Mouse (Mus musculus): Measurements from ENCODE around the gene 1700016C15Rik. TPM values are rescaled to one million over a fixed set of nuclear protein-coding genes. Genes with fewer than 3 reads are reported as not detected.

Gene 1700016C15Rik
- not detected in 2 replicates for polyA plus RNA-seq (2014; fragmentation: Nextera tagmentation; extraction: Ambion mirVana)

- H3K4me1 ChIP-seq (ENCODE audit: control insufficient read depth, insufficient read depth, low read length), result no peaks in the 10 kb centered on the region
- H3K27me3 ChIP-seq (ENCODE audit: control insufficient read depth, insufficient read depth, low read length), result no peaks in the 10 kb centered on the region
- H3K36me3 ChIP-seq (ENCODE audit: control insufficient read depth, insufficient read depth, low read length), result no peaks in the 10 kb centered on the region
- no peak for ATAC-seq (ENCODE audit: low read depth)
- H3K27ac ChIP-seq (ENCODE audit: low read depth, low read length), result no peak within 1 kb of the TSS
- no peaks in the 10 kb centered on the region for H3K9me3 ChIP-seq (ENCODE audit: control insufficient read depth, low read length)
- no peak within 1 kb of the TSS for H3K4me3 ChIP-seq (ENCODE audit: low read depth, low read length)
- H3K9ac ChIP-seq (replicated peaks; ENCODE audit: low read depth, low read length), result no peak within 1 kb of the TSS
- 82% methylated on average over 11 of the region's 11 CpGs for WGBS
- no peak within 1 kb of the TSS for H3K4me2 ChIP-seq (ENCODE audit: low read depth, low read length)
These were observed at the start of gene 1700016C15Rik for GRCm38 (mm10) chr1:177729043-177730024. TSS of gene 1700016C15Rik (plus strand) at chr1:177729814.

- no peak overlapping the region for H3K27ac ChIP-seq (ENCODE audit: low read depth, low read length)
- 90% methylated on average over 11 of the region's 11 CpGs for WGBS
- H3K4me1 ChIP-seq (ENCODE audit: control insufficient read depth, insufficient read depth, low read length), result peaks cover 7% of the 10 kb centered on the region; the same call in 1 of the 2 replicates
- H3K27me3 ChIP-seq (ENCODE audit: control insufficient read depth, insufficient read depth, low read length), result no peaks in the 10 kb centered on the region
- H3K4me3 ChIP-seq (ENCODE audit: low read depth, low read length), result no peak overlapping the region
- H3K9me3 ChIP-seq (ENCODE audit: control insufficient read depth, low read length), result no peaks in the 10 kb centered on the region
- no peaks in the 10 kb centered on the region for H3K36me3 ChIP-seq (ENCODE audit: control insufficient read depth, insufficient read depth, low read length)
- ATAC-seq (ENCODE audit: low read depth), result no peak
- H3K9ac ChIP-seq (replicated peaks; ENCODE audit: low read depth, low read length), result no peak overlapping the region
- no peak overlapping the region for H3K4me2 ChIP-seq (ENCODE audit: low read depth, low read length)
These were observed 48.4 kb upstream of the 1700016C15Rik start for GRCm38 (mm10) chr1:177681239-177681638.

GRCm38 (mm10) chr1:177683931-177684836 lies 45.4 kb upstream of the 1700016C15Rik start:
- Histone ChIP-seq H3K4me1 (ENCODE audit: control insufficient read depth, insufficient read depth, low read length) (peaks cover 7% of the 10 kb centered on the region; the same call in 1 of the 2 replicates), H3K27me3 (ENCODE audit: control insufficient read depth, insufficient read depth, low read length) (no peaks in the 10 kb centered on the region), H3K27ac (ENCODE audit: low read depth, low read length) (peak overlapping the region; percentile 52; the same call in 1 of the 2 replicates), H3K9me3 (ENCODE audit: control insufficient read depth, low read length) (no peaks in the 10 kb centered on the region), H3K9ac (replicated peaks; ENCODE audit: low read depth, low read length) (peak overlapping the region; percentile 32; the same call in 1 of the 2 replicates), H3K4me3 (ENCODE audit: low read depth, low read length) (no peak overlapping the region; the same call in 1 of the 2 replicates), H3K36me3 (ENCODE audit: control insufficient read depth, insufficient read depth, low read length) (no peaks in the 10 kb centered on the region), H3K4me2 (ENCODE audit: low read depth, low read length) (peak overlapping the region; percentile 38)
- peak; percentile 60; the same call in 1 of the 2 replicates for ATAC-seq (ENCODE audit: low read depth)
- WGBS, result 23% methylated on average over 18 of the region's 18 CpGs

GRCm38 (mm10) chr1:177684901-177685300 lies 44.7 kb upstream of the 1700016C15Rik start:
- no peak overlapping the region for H3K9ac ChIP-seq (replicated peaks; ENCODE audit: low read depth, low read length)
- H3K9me3 ChIP-seq (ENCODE audit: control insufficient read depth, low read length), result no peaks in the 10 kb centered on the region
- no peaks in the 10 kb centered on the region for H3K36me3 ChIP-seq (ENCODE audit: control insufficient read depth, insufficient read depth, low read length)
- no peaks in the 10 kb centered on the region for H3K27me3 ChIP-seq (ENCODE audit: control insufficient read depth, insufficient read depth, low read length)
- 15% methylated on average over 3 of the region's 3 CpGs for WGBS
- peaks cover 7% of the 10 kb centered on the region; the same call in 1 of the 2 replicates for H3K4me1 ChIP-seq (ENCODE audit: control insufficient read depth, insufficient read depth, low read length)
- no peak overlapping the region for H3K4me3 ChIP-seq (ENCODE audit: low read depth, low read length)
- peak; percentile 62; the same call in 1 of the 2 replicates for ATAC-seq (ENCODE audit: low read depth)
- no peak overlapping the region for H3K27ac ChIP-seq (ENCODE audit: low read depth, low read length)
- H3K4me2 ChIP-seq (ENCODE audit: low read depth, low read length), result no peak overlapping the region

- ATAC-seq (ENCODE audit: low read depth), result no peak
- Histone ChIP-seq H3K4me2 (ENCODE audit: low read depth, low read length) (no peak overlapping the region), H3K27ac (ENCODE audit: low read depth, low read length) (no peak overlapping the region), H3K27me3 (ENCODE audit: control insufficient read depth, insufficient read depth, low read length) (no peaks in the 10 kb centered on the region), H3K4me3 (ENCODE audit: low read depth, low read length) (no peak overlapping the region), H3K36me3 (ENCODE audit: control insufficient read depth, insufficient read depth, low read length) (no peaks in the 10 kb centered on the region), H3K9ac (replicated peaks; ENCODE audit: low read depth, low read length) (no peak overlapping the region), H3K4me1 (ENCODE audit: control insufficient read depth, insufficient read depth, low read length) (peaks cover 7% of the 10 kb centered on the region; the same call in 1 of the 2 replicates), H3K9me3 (ENCODE audit: control insufficient read depth, low read length) (no peaks in the 10 kb centered on the region)
- 70% methylated on average over 3 of the region's 3 CpGs for WGBS
These were observed 43.5 kb upstream of the 1700016C15Rik start for GRCm38 (mm10) chr1:177686137-177686536.

GRCm38 (mm10) chr1:177686982-177687381 lies 42.6 kb upstream of the 1700016C15Rik start:
- H3K27me3 ChIP-seq (ENCODE audit: control insufficient read depth, insufficient read depth, low read length), result no peaks in the 10 kb centered on the region
- peaks cover 7% of the 10 kb centered on the region; the same call in 1 of the 2 replicates for H3K4me1 ChIP-seq (ENCODE audit: control insufficient read depth, insufficient read depth, low read length)
- H3K4me3 ChIP-seq (ENCODE audit: low read depth, low read length), result no peak overlapping the region
- H3K9ac ChIP-seq (replicated peaks; ENCODE audit: low read depth, low read length), result no peak overlapping the region
- WGBS, result 90% methylated on average over 5 of the region's 5 CpGs
- H3K27ac ChIP-seq (ENCODE audit: low read depth, low read length), result no peak overlapping the region
- ATAC-seq (ENCODE audit: low read depth), result no peak
- H3K4me2 ChIP-seq (ENCODE audit: low read depth, low read length), result no peak overlapping the region
- H3K9me3 ChIP-seq (ENCODE audit: control insufficient read depth, low read length), result no peaks in the 10 kb centered on the region
- H3K36me3 ChIP-seq (ENCODE audit: control insufficient read depth, insufficient read depth, low read length), result no peaks in the 10 kb centered on the region

- Histone ChIP-seq H3K36me3 (ENCODE audit: control insufficient read depth, insufficient read depth, low read length) (no peaks in the 10 kb centered on the region), H3K4me2 (ENCODE audit: low read depth, low read length) (no peak overlapping the region), H3K27me3 (ENCODE audit: control insufficient read depth, insufficient read depth, low read length) (no peaks in the 10 kb centered on the region), H3K9ac (replicated peaks; ENCODE audit: low read depth, low read length) (no peak overlapping the region), H3K4me3 (ENCODE audit: low read depth, low read length) (no peak overlapping the region), H3K4me1 (ENCODE audit: control insufficient read depth, insufficient read depth, low read length) (no peaks in the 10 kb centered on the region), H3K9me3 (ENCODE audit: control insufficient read depth, low read length) (no peaks in the 10 kb centered on the region), H3K27ac (ENCODE audit: low read depth, low read length) (no peak overlapping the region)
- WGBS, result 75% methylated on average over 11 of the region's 11 CpGs
- no peak for ATAC-seq (ENCODE audit: low read depth)
These were observed 37.1 kb upstream of the 1700016C15Rik start for GRCm38 (mm10) chr1:177692491-177692890.

GRCm38 (mm10) chr1:177693486-177694252 lies 35.9 kb upstream of the 1700016C15Rik start:
- Histone ChIP-seq H3K27ac (ENCODE audit: low read depth, low read length) (no peak overlapping the region), H3K36me3 (ENCODE audit: control insufficient read depth, insufficient read depth, low read length) (no peaks in the 10 kb centered on the region), H3K4me1 (ENCODE audit: control insufficient read depth, insufficient read depth, low read length) (no peaks in the 10 kb centered on the region), H3K4me3 (ENCODE audit: low read depth, low read length) (no peak overlapping the region), H3K27me3 (ENCODE audit: control insufficient read depth, insufficient read depth, low read length) (no peaks in the 10 kb centered on the region), H3K9ac (replicated peaks; ENCODE audit: low read depth, low read length) (no peak overlapping the region), H3K4me2 (ENCODE audit: low read depth, low read length) (no peak overlapping the region), H3K9me3 (ENCODE audit: control insufficient read depth, low read length) (no peaks in the 10 kb centered on the region)
- ATAC-seq (ENCODE audit: low read depth), result no peak
- WGBS, result 89% methylated on average over 9 of the region's 9 CpGs
